Mouse (Mus musculus) myocyte (in vitro differentiated cells): ENCODE measurements around the gene Ablim1. TPM values are rescaled to one million over a fixed set of nuclear protein-coding genes. Genes with fewer than 3 reads are reported as not detected.

Experiments
- H3K27me3 ChIP-seq: one replicate; pipeline ENCODE4 v1.6.1; 2011; ENCODE audit not compliant: control insufficient read depth, insufficient read depth, insufficient read length
- H3K36me3 ChIP-seq: one replicate; pipeline ENCODE4 v1.6.1; 2011; ENCODE audit not compliant: control insufficient read depth, insufficient read depth
- H3K4me2 ChIP-seq: one replicate; pipeline ENCODE4 v1.6.1; 2011; ENCODE audit warnings: low read depth, control low read depth
- H3K4me3 ChIP-seq: one replicate; pipeline ENCODE4 v1.5.1; 2011; ENCODE audit warnings: mild to moderate bottlenecking, control low read depth, moderate library complexity
- H3K79me2 ChIP-seq: one replicate; pipeline ENCODE4 v1.6.1; 2011; ENCODE audit not compliant: control insufficient read depth, insufficient read depth
- H3ac ChIP-seq: one replicate; pipeline ENCODE4 v1.6.1; 2011; ENCODE audit not compliant: control insufficient read depth, insufficient read length
- CEBPB ChIP-seq: IDR thresholded peaks from 2 replicates; pipeline ENCODE4 v1.6.1; 2011; ENCODE audit warnings: mild to moderate bottlenecking, moderate library complexity; ENCODE audit not compliant: poor library complexity, insufficient read depth, severe bottlenecking
- E2F4 ChIP-seq: IDR thresholded peaks from one replicate; pipeline ENCODE4 v1.6.1; 2011; ENCODE audit warnings: mild to moderate bottlenecking, control low read depth, moderate library complexity; ENCODE audit not compliant: insufficient read depth
- MAX ChIP-seq: IDR thresholded peaks from one replicate; pipeline ENCODE4 v1.6.1; 2011; ENCODE audit warnings: low read depth, mild to moderate bottlenecking, control low read depth
- MYOD1 ChIP-seq, 3 experiments: IDR thresholded peaks; one replicate each; pipeline ENCODE4 v1.6.1; 2011; ENCODE audit warnings: control low read depth in 2 of 3, low read depth in 2 of 3, mild to moderate bottlenecking in 2 of 3, moderate library complexity in 1 of 3; ENCODE audit not compliant: insufficient read length in 2 of 3, control insufficient read depth in 1 of 3
- MYOG ChIP-seq, 3 experiments: IDR thresholded peaks; one replicate each; pipeline ENCODE4 v1.6.1; 2011; ENCODE audit warnings: control low read depth in 2 of 3, low read depth in 2 of 3, mild to moderate bottlenecking in 2 of 3; ENCODE audit not compliant: insufficient read length in 2 of 3, control insufficient read depth in 1 of 3, insufficient read depth in 1 of 3
- POLR2A ChIP-seq: IDR thresholded peaks from one replicate; pipeline ENCODE4 v1.6.1; 2011; ENCODE audit warnings: low read depth, mild to moderate bottlenecking, control low read depth, moderate library complexity; ENCODE audit not compliant: insufficient read length
- POLR2AphosphoS2 ChIP-seq: IDR thresholded peaks from one replicate; pipeline ENCODE4 v1.6.1; 2011; ENCODE audit warnings: low read depth, control low read depth; ENCODE audit not compliant: insufficient read length
- REST ChIP-seq: IDR thresholded peaks from one replicate; pipeline ENCODE4 v1.6.1; 2011; ENCODE audit warnings: mild to moderate bottlenecking, control low read depth, moderate library complexity; ENCODE audit not compliant: insufficient read depth, insufficient read length
- SRF ChIP-seq: IDR thresholded peaks from one replicate; pipeline ENCODE4 v1.6.1; 2011; ENCODE audit warnings: low read depth; ENCODE audit not compliant: control insufficient read depth, insufficient read length
- TCF12 ChIP-seq: IDR thresholded peaks from one replicate; pipeline ENCODE4 v1.6.1; 2011; ENCODE audit warnings: mild to moderate bottlenecking, control low read depth; ENCODE audit not compliant: poor library complexity, insufficient read depth, severe bottlenecking
- TCF3 ChIP-seq: IDR thresholded peaks from one replicate; pipeline ENCODE4 v1.6.1; 2011; ENCODE audit warnings: low read depth, control low read depth; ENCODE audit not compliant: insufficient read length
- USF1 ChIP-seq: IDR thresholded peaks from one replicate; pipeline ENCODE4 v1.6.1; 2011; ENCODE audit warnings: low read depth, mild to moderate bottlenecking, control low read depth, moderate library complexity
- polyA plus RNA-seq: library from polyadenylated mRNA; unstranded; fragments of >200 nt; fragmentation: generic; extraction: Trizol; gene quantifications from one replicate; pipeline ENCODE4 v1.2.1, GENCODE M21; 2012; ENCODE audit warnings: missing spikeins

Gene Ablim1
- polyA plus RNA-seq, 1 experiment, result 29.9 TPM

- Histone ChIP-seq H3K79me2 (no peaks in the 10 kb centered on the region), H3K27me3 (no peaks in the 10 kb centered on the region), H3ac (no peak overlapping the region), H3K4me2 (no peak overlapping the region), H3K4me3 (no peak overlapping the region), H3K36me3 (no peaks in the 10 kb centered on the region)
- no peak for TF ChIP-seq TCF3
- no peak for TF ChIP-seq MYOD1 (IDR thresholded peaks at IDR 0.05; ENCODE audit: control insufficient read depth in 1 of 3, insufficient read length in 2 of 3, low read depth in 2 of 3)
- no peak for TF ChIP-seq E2F4
- no peak for TF ChIP-seq POLR2A
- TF ChIP-seq REST, result no peak
- TF ChIP-seq POLR2AphosphoS2, result no peak
- no peak for TF ChIP-seq USF1
- TF ChIP-seq MYOG (IDR thresholded peaks at IDR 0.05; ENCODE audit: control insufficient read depth in 1 of 3, insufficient read depth in 1 of 3, insufficient read length in 2 of 3, low read depth in 2 of 3), result no peak
- no peak for TF ChIP-seq MAX
- no peak for TF ChIP-seq CEBPB
- TF ChIP-seq TCF12, result no peak
- no peak for TF ChIP-seq SRF
Observed at GRCm38 (mm10) chr19:57092958-57093697, 221.6 kb downstream of the Ablim1 start.

- Histone ChIP-seq H3ac (no peak overlapping the region), H3K27me3 (no peaks in the 10 kb centered on the region), H3K79me2 (no peaks in the 10 kb centered on the region), H3K4me2 (no peak overlapping the region), H3K4me3 (no peak overlapping the region), H3K36me3 (no peaks in the 10 kb centered on the region)
- no peak for TF ChIP-seq POLR2AphosphoS2
- TF ChIP-seq CEBPB, result no peak
- TF ChIP-seq TCF3, result no peak
- TF ChIP-seq MYOD1 (IDR thresholded peaks at IDR 0.05; ENCODE audit: control insufficient read depth in 1 of 3, insufficient read length in 2 of 3, low read depth in 2 of 3), result no peak
- TF ChIP-seq TCF12, result no peak
- no peak for TF ChIP-seq REST
- TF ChIP-seq MYOG (IDR thresholded peaks at IDR 0.05; ENCODE audit: control insufficient read depth in 1 of 3, insufficient read depth in 1 of 3, insufficient read length in 2 of 3, low read depth in 2 of 3), result no peak
- TF ChIP-seq MAX, result no peak
- no peak for TF ChIP-seq USF1
- no peak for TF ChIP-seq SRF
- TF ChIP-seq POLR2A, result no peak
- no peak for TF ChIP-seq E2F4
Observed at GRCm38 (mm10) chr19:57091278-57091677, 223.4 kb downstream of the Ablim1 start.

GRCm38 (mm10) chr19:57088804-57089369, 225.8 kb downstream of the Ablim1 start:
- Histone ChIP-seq H3K4me2 (no peak overlapping the region), H3ac (no peak overlapping the region), H3K36me3 (no peaks in the 10 kb centered on the region), H3K4me3 (no peak overlapping the region), H3K27me3 (no peaks in the 10 kb centered on the region), H3K79me2 (no peaks in the 10 kb centered on the region)
- TF ChIP-seq SRF, result no peak
- no peak for TF ChIP-seq MAX
- no peak for TF ChIP-seq MYOD1 (IDR thresholded peaks at IDR 0.05; ENCODE audit: control insufficient read depth in 1 of 3, insufficient read length in 2 of 3, low read depth in 2 of 3)
- TF ChIP-seq E2F4, result no peak

DNA sequence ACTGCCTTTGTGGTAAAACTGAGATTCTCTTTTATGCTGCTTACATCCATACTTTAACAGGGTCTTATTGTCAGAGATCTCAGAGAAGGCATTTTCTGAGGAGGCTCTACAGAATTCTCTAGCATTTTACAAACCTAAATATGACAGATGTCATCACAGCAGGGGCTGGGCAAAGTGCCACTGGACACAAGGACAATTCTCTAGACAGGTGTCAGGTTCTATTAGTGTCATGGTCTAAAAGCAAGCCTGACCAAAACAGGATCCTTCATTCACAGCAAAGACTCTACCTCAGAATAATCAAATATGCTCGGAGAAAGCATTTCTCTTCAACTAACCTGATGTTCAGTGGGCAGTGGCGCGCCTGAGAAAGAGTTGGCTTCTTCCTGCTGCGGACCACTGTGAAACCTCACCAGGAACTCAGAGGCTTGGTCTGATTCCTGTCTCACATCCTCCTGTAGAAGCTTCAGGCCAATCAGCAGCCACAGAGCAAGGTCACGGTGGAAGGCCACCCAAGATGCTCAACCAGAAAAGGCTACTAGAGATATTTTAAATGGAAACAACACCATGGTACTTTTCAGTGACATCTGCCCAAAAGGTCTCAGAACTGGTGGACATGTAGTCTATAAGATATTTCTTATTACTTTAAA, 230.1 kb downstream of the Ablim1 start:
- Histone ChIP-seq H3K27me3 (no peaks in the 10 kb centered on the region), H3K4me2 (no peak overlapping the region), H3K4me3 (no peak overlapping the region), H3K79me2 (no peaks in the 10 kb centered on the region), H3K36me3 (no peaks in the 10 kb centered on the region), H3ac (no peak overlapping the region)
- TF ChIP-seq MYOD1 (IDR thresholded peaks at IDR 0.05; ENCODE audit: control insufficient read depth in 1 of 3, insufficient read length in 2 of 3, low read depth in 2 of 3), result no peak
- no peak for TF ChIP-seq SRF
- TF ChIP-seq E2F4, result no peak
- TF ChIP-seq TCF12, result no peak
- TF ChIP-seq REST, result no peak
- TF ChIP-seq POLR2A, result no peak
- no peak for TF ChIP-seq POLR2AphosphoS2

GRCm38 (mm10) chr19:57083887-57084286, 230.8 kb downstream of the Ablim1 start:
- H3K36me3 ChIP-seq, result no peaks in the 10 kb centered on the region
- H3K79me2 ChIP-seq, result no peaks in the 10 kb centered on the region
- no peak overlapping the region for H3K4me2 ChIP-seq
- TF ChIP-seq SRF (no peak), TCF3 (no peak), MYOG (IDR thresholded peaks at IDR 0.05; ENCODE audit: control insufficient read depth in 1 of 3, insufficient read depth in 1 of 3, insufficient read length in 2 of 3, low read depth in 2 of 3) (no peak), E2F4 (no peak), USF1 (no peak), TCF12 (no peak), REST (no peak), CEBPB (no peak), MAX (no peak), POLR2AphosphoS2 (no peak), MYOD1 (IDR thresholded peaks at IDR 0.05; ENCODE audit: control insufficient read depth in 1 of 3, insufficient read length in 2 of 3, low read depth in 2 of 3) (no peak), POLR2A (no peak)
- no peaks in the 10 kb centered on the region for H3K27me3 ChIP-seq
- H3K4me3 ChIP-seq, result no peak overlapping the region
- H3ac ChIP-seq, result no peak overlapping the region
